Mouse (Mus musculus) liver, embryonic 11.5 days (tissue): ENCODE measurements around the gene Mrpl51. TPM values are rescaled to one million over a fixed set of nuclear protein-coding genes. Genes with fewer than 3 reads are reported as not detected.
A peak's percentile ranks its signal among the peaks of the same experiment; 100 is the strongest.
"Not testable (repeated sequence)": the region's sequence is repeated elsewhere in the genome, so short reads cannot be mapped to it uniquely, and the experiment has no call there.

Experiments
- ATAC-seq: fragments of 200-750 bp; cut with Nextera tagmentation; replicated peaks from 2 replicates; pipeline ENCODE4 v1.8.0; 2017; ENCODE audit warnings: moderate number of reproducible peaks, mild to moderate bottlenecking, moderate TSS enrichment, moderate library complexity; ENCODE audit not compliant: low FRiP score
- DNase-seq: peaks from one replicate; pipeline ENCODE4 v3.0.0-alpha.2; 2017; ENCODE audit warnings: low spot score
- H3K27ac ChIP-seq: fragments of 300-500 bp; sonication (generic); 2 replicates; pipeline ENCODE4 v1.5.1; 2014; ENCODE audit warnings: mild to moderate bottlenecking, low read depth, low read length, control low read depth
- H3K27me3 ChIP-seq: fragments of 300-500 bp; sonication (generic); replicated peaks from 2 replicates; pipeline ENCODE4 v1.6.1; 2014; ENCODE audit warnings: low read length, mixed read lengths; ENCODE audit not compliant: control insufficient read depth, insufficient read depth
- H3K36me3 ChIP-seq: fragments of 300-500 bp; sonication (generic); 2 replicates; pipeline ENCODE4 v1.6.1; 2014; ENCODE audit warnings: mild to moderate bottlenecking, low read length, moderate library complexity, mixed read lengths; ENCODE audit not compliant: control insufficient read depth, insufficient read depth
- H3K4me1 ChIP-seq: fragments of 300-500 bp; sonication (generic); replicated peaks from 2 replicates; pipeline ENCODE4 v1.6.1; 2014; ENCODE audit warnings: low read length, mixed read lengths; ENCODE audit not compliant: control insufficient read depth, insufficient read depth
- H3K4me2 ChIP-seq: fragments of 300-500 bp; sonication (generic); 2 replicates; pipeline ENCODE4 v1.6.1; 2014; ENCODE audit warnings: mild to moderate bottlenecking, control low read depth, moderate library complexity
- H3K4me3 ChIP-seq: fragments of 300-500 bp; sonication (generic); 2 replicates; pipeline ENCODE4 v1.5.1; 2014; ENCODE audit warnings: low read depth, low read length, control low read depth
- H3K9ac ChIP-seq: fragments of 300-500 bp; sonication (generic); 2 replicates; pipeline ENCODE4 v1.6.1; 2014; ENCODE audit warnings: low read depth, low read length, control low read depth
- H3K9me3 ChIP-seq: fragments of 300-500 bp; sonication (generic); 2 replicates; pipeline ENCODE4 v1.6.1; 2016; ENCODE audit warnings: low read length, inconsistent platforms, mixed read lengths; ENCODE audit not compliant: control insufficient read depth
- WGBS: fragments of 180-500 bp; shearing (Covaris S2); extraction: QIAGEN DNeasy Blood & Tissue Kit; methylation state at CpG from one replicate; pipeline ENCODE4 v1.1.7; 2014; 5-methylcytosine and 5-hydroxymethylcytosine counted together
- polyA plus RNA-seq: library from polyadenylated mRNA; unstranded; fragments of >200 nt; fragmentation: Nextera tagmentation; extraction: Ambion mirVana; gene quantifications from 2 replicates; pipeline ENCODE4 v1.2.1, GENCODE M21; 2014

Mrpl51 gene
- polyA plus RNA-seq, 1 experiment from 2014 or later = 311 TPM

DNA sequence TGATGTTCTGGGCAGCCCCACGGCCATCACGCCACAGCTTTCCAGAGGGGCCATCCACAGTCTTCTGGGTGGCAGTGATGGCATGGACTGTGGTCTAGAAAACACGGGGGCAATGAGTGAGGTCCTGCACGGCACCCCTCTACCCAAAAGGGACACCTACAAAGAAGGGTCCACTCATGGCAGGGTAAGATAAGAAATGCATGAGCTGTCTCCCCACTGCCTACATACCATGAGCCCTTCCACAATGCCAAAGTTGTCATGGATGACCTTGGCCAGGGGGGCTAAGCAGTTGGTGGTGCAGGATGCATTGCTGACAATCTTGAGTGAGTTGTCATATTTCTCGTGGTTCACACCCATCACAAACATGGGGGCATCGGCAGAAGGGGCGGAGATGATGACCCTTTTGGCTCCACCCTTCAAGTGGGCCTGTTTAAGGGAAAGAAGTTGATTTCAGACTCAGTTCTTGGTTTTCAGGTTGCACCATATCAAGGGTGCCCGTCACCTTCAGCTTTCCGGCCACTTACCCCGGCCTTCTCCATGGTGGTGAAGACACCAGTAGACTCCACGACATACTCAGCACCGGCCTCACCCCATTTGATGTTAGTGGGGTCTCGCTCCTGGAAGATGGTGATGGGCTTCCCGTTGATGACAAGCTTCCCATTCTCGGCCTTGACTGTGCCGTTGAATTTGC is 28.8 kb upstream of the Mrpl51 start:
- Histone ChIP-seq H3K4me1 (peaks cover 42% of the 10 kb centered on the region), H3K4me2 (peak overlapping the region; percentile 96), H3K4me3 (peak overlapping the region; percentile 87), H3K36me3 (peaks cover 32% of the 10 kb centered on the region)
- 66% methylated on average over 9 of the region's 16 CpGs for WGBS
- not testable (repeated sequence) for H3K27me3 ChIP-seq, DNase-seq, ATAC-seq, H3K27ac ChIP-seq, H3K9ac ChIP-seq, H3K9me3 ChIP-seq

DNA sequence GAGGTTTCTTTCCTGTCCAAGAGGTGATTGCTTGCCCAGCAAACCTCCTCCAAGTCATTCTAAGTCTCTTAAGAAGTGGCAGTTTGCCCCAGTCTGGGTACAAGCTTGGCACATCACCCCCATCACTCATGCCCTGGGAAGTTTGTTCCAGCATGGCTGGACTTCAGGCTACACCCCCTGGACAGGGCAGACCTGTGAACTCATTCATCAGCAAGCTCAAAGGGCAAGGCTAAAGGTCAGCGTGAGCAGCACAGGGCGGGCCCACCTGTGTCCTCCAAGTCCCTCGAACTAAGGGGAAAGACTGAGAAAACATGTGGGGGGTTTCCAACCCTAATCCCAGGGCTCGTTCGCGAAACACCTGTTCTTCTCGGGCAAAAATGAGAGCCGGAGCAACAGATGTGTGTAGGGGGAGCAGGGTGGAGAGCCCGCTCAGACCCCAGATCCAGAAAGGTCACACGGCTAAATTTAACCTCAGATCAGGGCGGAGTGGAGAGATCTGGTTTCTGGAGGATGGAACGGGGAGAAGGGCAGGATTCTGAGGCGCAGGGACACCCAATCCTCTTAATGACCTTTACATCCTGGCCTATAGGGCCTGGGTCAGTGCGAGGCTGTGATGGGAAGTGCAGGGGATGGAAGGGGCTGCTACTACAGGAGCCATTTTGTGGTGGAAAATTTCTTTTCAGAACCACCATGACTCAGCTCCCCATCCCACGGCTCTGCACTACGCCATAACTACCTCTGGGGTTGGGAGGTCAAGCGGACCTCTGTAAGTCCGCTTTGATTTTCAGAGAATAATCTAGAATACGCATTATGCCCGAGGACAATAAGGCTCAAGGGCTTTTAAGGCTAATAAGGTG is 27.6 kb upstream of the Mrpl51 start:
- WGBS = 6% methylated on average over 20 of the region's 20 CpGs
- peak overlapping the region; percentile 96 for H3K4me2 ChIP-seq
- H3K27me3 ChIP-seq = no peaks in the 10 kb centered on the region
- DNase-seq = no peak
- H3K9me3 ChIP-seq = no peaks in the 10 kb centered on the region
- peaks cover 42% of the 10 kb centered on the region for H3K36me3 ChIP-seq
- H3K4me1 ChIP-seq = peaks cover 44% of the 10 kb centered on the region
- H3K9ac ChIP-seq = peak overlapping the region; percentile 97
- H3K4me3 ChIP-seq = peak overlapping the region; percentile 87
- H3K27ac ChIP-seq = peak overlapping the region; percentile 97
- no peak for ATAC-seq

DNA sequence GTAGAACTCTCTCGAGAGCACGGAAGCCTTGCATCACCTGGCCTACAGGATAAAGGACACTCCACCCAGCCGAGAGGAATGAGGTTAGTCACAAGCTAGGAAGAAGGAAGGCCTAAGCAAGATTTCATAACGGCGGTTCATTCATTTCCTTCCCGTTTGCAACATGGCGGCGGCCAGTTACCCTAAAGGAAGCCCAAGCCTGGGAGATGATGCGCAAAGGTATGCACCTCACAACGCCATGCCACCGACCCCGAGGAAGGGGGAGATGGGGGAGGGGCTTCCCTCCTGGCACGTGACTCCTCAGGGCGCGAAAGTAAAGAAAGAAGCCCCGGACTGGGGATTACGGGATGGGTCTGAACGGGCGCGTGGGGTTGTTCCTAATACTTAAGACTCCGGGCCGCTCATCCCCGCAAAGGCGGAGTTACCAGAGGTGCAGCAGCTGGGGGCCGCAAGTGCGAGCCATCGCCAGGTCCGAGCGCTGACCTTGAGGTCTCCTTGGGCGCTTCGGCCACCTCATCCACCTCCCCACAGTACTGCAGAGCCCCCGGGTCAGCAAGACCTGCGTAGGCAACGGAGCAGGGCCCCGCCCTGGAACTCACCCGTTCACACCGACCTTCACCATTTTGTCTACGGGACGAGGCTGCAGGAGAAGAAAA is 26.8 kb upstream of the Mrpl51 start:
- no peaks in the 10 kb centered on the region for H3K27me3 ChIP-seq
- peak overlapping the region; percentile 97 for H3K27ac ChIP-seq
- no peaks in the 10 kb centered on the region for H3K9me3 ChIP-seq
- H3K9ac ChIP-seq = peak overlapping the region; percentile 97
- peak overlapping the region; percentile 87 for H3K4me3 ChIP-seq
- DNase-seq (peak; percentile 79), ATAC-seq (peak; percentile 6)
- peaks cover 40% of the 10 kb centered on the region for H3K4me1 ChIP-seq
- peak overlapping the region; percentile 96 for H3K4me2 ChIP-seq
- H3K36me3 ChIP-seq = peaks cover 47% of the 10 kb centered on the region
- under 1% methylated on average over 39 of the region's 39 CpGs for WGBS

DNA sequence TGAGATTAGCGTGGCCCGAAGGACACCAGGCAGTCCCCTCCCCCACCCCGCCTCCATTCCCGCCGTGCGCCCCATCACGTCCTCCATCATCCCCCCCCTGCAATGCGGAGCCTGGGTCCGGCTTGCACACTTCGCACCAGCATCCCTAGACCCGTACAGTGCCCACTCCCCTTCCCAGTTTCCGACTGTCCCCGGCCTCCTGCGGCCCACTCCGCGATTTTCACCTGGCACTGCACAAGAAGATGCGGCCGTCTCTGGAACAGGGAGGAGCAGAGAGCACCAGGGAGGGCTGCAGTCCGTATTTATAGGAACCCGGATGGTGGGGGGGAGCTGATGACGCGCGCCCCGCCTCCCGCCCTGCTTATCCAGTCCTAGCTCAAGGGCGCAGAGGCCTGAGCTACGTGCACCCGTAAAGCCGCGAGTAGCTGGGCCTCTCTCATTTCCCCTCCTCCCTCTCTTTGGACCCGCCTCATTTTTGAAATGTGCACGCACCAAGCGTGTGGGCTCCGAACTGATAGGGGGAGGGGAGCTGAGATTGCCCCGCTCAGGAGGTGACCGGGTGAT is 26.2 kb upstream of the Mrpl51 start:
- Histone ChIP-seq H3K36me3 (peaks cover 50% of the 10 kb centered on the region), H3K9me3 (no peaks in the 10 kb centered on the region), H3K4me1 (peaks cover 39% of the 10 kb centered on the region), H3K4me3 (peak overlapping the region; percentile 87), H3K27me3 (no peaks in the 10 kb centered on the region), H3K9ac (peak overlapping the region; percentile 97), H3K4me2 (peak overlapping the region; percentile 96), H3K27ac (peak overlapping the region; percentile 97)
- WGBS = under 1% methylated on average over 36 of the region's 36 CpGs
- DNase-seq = peak; percentile 99
- peak; percentile 87 for ATAC-seq

DNA sequence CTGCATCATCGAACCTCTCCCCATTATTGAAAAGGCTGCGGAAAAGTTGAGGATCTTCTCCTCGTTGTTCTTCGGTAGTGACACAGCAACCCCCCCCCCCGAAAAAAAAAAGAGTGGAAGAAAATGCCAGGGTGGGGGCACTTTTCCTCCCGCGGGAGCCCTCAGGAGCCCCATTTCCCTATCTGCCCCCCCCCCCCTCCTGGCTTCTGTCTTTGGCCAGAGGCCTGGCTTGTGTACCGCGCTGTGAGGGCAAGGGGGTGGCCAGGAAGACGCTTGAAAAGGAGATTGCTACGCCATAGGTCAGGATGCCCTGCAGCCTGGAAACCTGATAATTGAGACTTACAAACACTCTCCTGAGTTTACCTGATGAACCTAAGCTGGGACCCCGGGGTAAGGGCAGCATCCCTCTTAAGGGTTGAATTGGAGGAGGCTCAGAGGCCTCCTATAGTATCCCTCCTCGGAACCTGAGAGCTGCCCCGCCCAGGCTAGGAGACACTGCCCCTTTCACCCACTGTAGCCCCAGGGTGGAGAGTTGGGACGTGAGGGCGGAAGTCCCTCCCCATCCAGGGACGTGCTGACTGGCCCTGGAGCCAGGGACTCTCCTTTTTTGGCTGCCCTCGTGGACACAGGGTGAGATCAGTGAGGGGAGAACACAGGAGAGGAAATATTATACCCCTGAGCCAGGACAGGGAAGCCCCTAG is 25.4 kb upstream of the Mrpl51 start, which contains the start of gene Gapdh:
Gene Gapdh, minus strand, starts transcription at position 417 of the 701 bp plus-strand sequence.
- under 1% methylated on average over 18 of the region's 18 CpGs for WGBS
- DNase-seq (peak; percentile 83), ATAC-seq (peak; percentile 70)
- Histone ChIP-seq H3K9me3 (no peaks in the 10 kb centered on the region), H3K27ac (peak within 1 kb of the TSS; percentile 97), H3K36me3 (peaks cover 54% of the 10 kb centered on the region), H3K4me1 (peaks cover 31% of the 10 kb centered on the region), H3K4me3 (peak within 1 kb of the TSS; percentile 87), H3K4me2 (peak within 1 kb of the TSS; percentile 96), H3K27me3 (no peaks in the 10 kb centered on the region), H3K9ac (peak within 1 kb of the TSS; percentile 97)

DNA sequence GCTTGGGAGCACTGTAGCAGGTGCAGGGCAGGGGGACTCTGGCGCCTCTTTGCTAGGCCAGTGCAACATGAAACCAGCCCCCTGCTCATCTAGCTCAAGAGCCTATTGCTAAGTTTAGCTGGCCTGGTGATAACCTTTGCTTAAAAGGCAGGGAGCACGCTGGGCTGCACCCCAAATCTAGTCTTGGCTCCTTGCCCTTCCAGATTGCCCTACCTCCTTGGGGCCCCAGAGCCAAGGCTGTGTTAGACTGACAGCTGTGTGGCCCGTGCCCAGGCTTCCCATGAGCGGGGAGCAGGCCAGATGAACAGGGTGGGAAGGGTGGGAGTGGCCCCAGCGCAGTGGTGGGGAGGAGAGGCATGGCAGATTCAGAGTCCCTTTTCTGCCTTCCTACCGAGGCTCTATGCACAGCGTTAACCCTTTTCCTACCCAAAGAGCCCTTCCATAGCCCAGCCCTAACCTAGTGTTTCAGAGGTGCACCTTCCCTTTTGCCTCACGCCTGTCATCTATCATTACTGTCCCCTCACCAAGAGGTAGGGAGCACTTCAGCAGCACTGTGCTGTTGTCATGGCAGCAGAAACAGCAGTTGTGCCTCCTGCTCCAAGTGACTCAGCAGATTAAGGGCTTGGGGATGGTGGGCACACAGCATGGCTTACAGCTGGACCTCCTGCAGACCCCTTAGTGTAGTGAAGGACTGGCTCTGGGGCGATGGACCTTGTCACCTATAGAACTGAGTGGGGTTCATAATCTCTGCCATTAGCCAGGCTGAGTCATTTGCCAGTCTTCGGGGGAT is 24.5 kb upstream of the Mrpl51 start:
- DNase-seq = peak; percentile 69

DNA sequence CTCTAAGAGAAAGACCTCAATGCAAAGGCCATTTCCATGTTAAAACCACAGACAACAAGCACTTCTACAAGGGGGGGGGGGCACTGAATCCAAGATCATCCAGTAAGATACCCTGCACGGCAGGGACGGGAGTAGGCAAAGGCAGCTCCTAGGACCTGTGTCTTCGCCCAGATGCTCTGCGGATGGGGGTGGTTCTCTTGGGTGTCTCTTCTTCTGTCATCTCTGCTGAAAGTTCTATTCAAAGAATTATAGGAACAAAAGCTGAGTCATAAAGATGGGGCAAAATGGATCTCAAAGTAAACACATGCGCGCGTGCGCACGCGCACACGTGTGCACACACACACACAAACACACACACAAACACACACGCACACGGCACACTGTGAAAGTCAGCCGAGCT is 23.5 kb upstream of the Mrpl51 start:
- peak overlapping the region; percentile 83 for H3K9ac ChIP-seq
- H3K27ac ChIP-seq = no peak overlapping the region
- no peak for ATAC-seq
- H3K4me3 ChIP-seq = no peak overlapping the region
- no peaks in the 10 kb centered on the region for H3K9me3 ChIP-seq
- no peak for DNase-seq
- 92% methylated on average over 14 of the region's 14 CpGs for WGBS
- peaks cover 27% of the 10 kb centered on the region for H3K4me1 ChIP-seq
- H3K36me3 ChIP-seq = peaks cover 66% of the 10 kb centered on the region
- no peaks in the 10 kb centered on the region for H3K27me3 ChIP-seq
- no peak overlapping the region; the same call in 1 of the 2 replicates for H3K4me2 ChIP-seq

More for the DNA sequence above, 24.5 kb upstream of the Mrpl51 start:
- peak overlapping the region; percentile 96 for H3K4me2 ChIP-seq
- no peaks in the 10 kb centered on the region for H3K9me3 ChIP-seq
- H3K27me3 ChIP-seq = no peaks in the 10 kb centered on the region
- H3K36me3 ChIP-seq = peaks cover 59% of the 10 kb centered on the region
- H3K4me1 ChIP-seq = peaks cover 27% of the 10 kb centered on the region
- 18% methylated on average over 10 of the region's 10 CpGs for whole genome bisulfite sequencing
- peak; percentile 17; the same call in 1 of the 2 replicates for ATAC-seq
- H3K4me3 ChIP-seq = peak overlapping the region; percentile 87
- peak overlapping the region; percentile 97 for H3K27ac ChIP-seq
- H3K9ac ChIP-seq = peak overlapping the region; percentile 83
